Mouse (Mus musculus) ES-Bruce4 (cell line): Measurements from ENCODE around the gene Il2rb. TPM values are rescaled to one million over a fixed set of nuclear protein-coding genes. Genes with fewer than 3 reads are reported as not detected.

Experiments
- H3K27ac ChIP-seq: 2 replicates; pipeline ENCODE4 v1.5.1; 2012; ENCODE audit warnings: low read length, inconsistent platforms; ENCODE audit not compliant: insufficient read depth
- H3K27me3 ChIP-seq: 2 replicates; pipeline ENCODE4 v1.6.1; 2012; ENCODE audit warnings: mild to moderate bottlenecking, low read length, inconsistent platforms; ENCODE audit not compliant: control insufficient read depth, poor library complexity, insufficient read depth, severe bottlenecking
- H3K36me3 ChIP-seq: 2 replicates; pipeline ENCODE4 v1.6.1; 2012; ENCODE audit warnings: inconsistent platforms, mild to moderate bottlenecking, low read length, moderate library complexity; ENCODE audit not compliant: control insufficient read depth, poor library complexity, insufficient read depth, severe bottlenecking
- H3K4me1 ChIP-seq: one replicate; pipeline ENCODE4 v1.8.1; 2011; ENCODE audit warnings: low read length; ENCODE audit not compliant: control insufficient read depth, insufficient read depth
- H3K4me3 ChIP-seq: 2 replicates; pipeline ENCODE4 v1.5.1; 2011; ENCODE audit warnings: low read depth, mild to moderate bottlenecking, low read length
- H3K9ac ChIP-seq: 2 replicates; pipeline ENCODE4 v1.6.1; 2012; ENCODE audit warnings: low read depth, mild to moderate bottlenecking, inconsistent platforms; ENCODE audit not compliant: poor library complexity, severe bottlenecking
- H3K9me3 ChIP-seq: replicated peaks from 2 replicates; pipeline ENCODE4 v1.6.1; 2012; ENCODE audit warnings: mild to moderate bottlenecking, low read length, inconsistent platforms; ENCODE audit not compliant: control insufficient read depth, poor library complexity, insufficient read depth, severe bottlenecking
- CTCF ChIP-seq: IDR thresholded peaks from one replicate; pipeline ENCODE4 v1.8.1; 2011; ENCODE audit warnings: low read depth, low read length
- EP300 ChIP-seq: IDR thresholded peaks from 2 replicates; pipeline ENCODE4 v1.6.1; 2011; ENCODE audit warnings: low read depth, low read length; ENCODE audit not compliant: insufficient read depth
- POLR2A ChIP-seq: IDR thresholded peaks from one replicate; pipeline ENCODE4 v1.8.1; 2011; ENCODE audit warnings: low read length; ENCODE audit not compliant: insufficient read depth
- polyA plus RNA-seq: library from polyadenylated mRNA; stranded (reverse); fragments of >200 nt; gene quantifications from 2 replicates; pipeline ENCODE4 v1.2.4, GENCODE M21; 2011; ENCODE audit warnings: low read depth; ENCODE audit not compliant: missing spikeins, insufficient read depth, insufficient read length

Gene Il2rb
- polyA plus RNA-seq, 1 experiment: 0.42 TPM

- Histone ChIP-seq H3K27me3 (no peaks in the 10 kb centered on the region), H3K9me3 (no peaks in the 10 kb centered on the region), H3K9ac (no peak overlapping the region), H3K4me1 (peaks cover 6% of the 10 kb centered on the region), H3K4me3 (no peak overlapping the region), H3K36me3 (no peaks in the 10 kb centered on the region), H3K27ac (no peak overlapping the region)
- TF ChIP-seq CTCF (no peak), EP300 (no peak), POLR2A (no peak)
Observed at GRCm38 (mm10) chr15:78452929-78453328, 42.1 kb downstream of the Il2rb start.

- H3K9ac ChIP-seq: no peak overlapping the region
- peaks cover 6% of the 10 kb centered on the region for H3K4me1 ChIP-seq
- H3K4me3 ChIP-seq: no peak overlapping the region
- H3K27ac ChIP-seq: no peak overlapping the region
- no peaks in the 10 kb centered on the region for H3K27me3 ChIP-seq
- TF ChIP-seq CTCF (no peak), POLR2A (no peak), EP300 (no peak)
- H3K9me3 ChIP-seq: no peaks in the 10 kb centered on the region
- H3K36me3 ChIP-seq: no peaks in the 10 kb centered on the region
Observed at GRCm38 (mm10) chr15:78451201-78451600, 43.9 kb downstream of the Il2rb start.

DNA sequence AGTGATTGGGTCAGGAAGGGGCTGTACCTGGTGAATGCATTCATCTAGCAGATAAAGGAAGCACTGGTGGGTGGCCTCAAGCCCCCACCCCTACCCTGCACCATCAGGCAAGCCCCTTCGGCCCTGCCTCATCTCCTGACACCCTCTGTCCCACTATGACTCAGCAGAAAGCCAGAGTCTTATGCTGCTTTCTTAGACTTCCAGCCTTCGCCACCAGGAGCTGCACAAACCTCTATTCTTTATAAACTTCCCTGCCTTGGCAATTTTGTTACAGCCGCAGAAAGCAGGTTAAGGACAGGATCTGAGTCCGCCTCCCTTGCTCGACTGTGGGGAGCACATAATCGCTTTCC lies 44.7 kb downstream of the Il2rb start:
- Histone ChIP-seq H3K36me3 (no peaks in the 10 kb centered on the region), H3K4me3 (no peak overlapping the region), H3K4me1 (peaks cover 6% of the 10 kb centered on the region), H3K9ac (no peak overlapping the region), H3K9me3 (no peaks in the 10 kb centered on the region), H3K27ac (no peak overlapping the region), H3K27me3 (no peaks in the 10 kb centered on the region)
- TF ChIP-seq CTCF (no peak), EP300 (0 out of 2 replicates have a peak, but pooled peaks have one; percentile 12), POLR2A (no peak)

- Histone ChIP-seq H3K9ac (no peak overlapping the region), H3K36me3 (no peaks in the 10 kb centered on the region), H3K9me3 (no peaks in the 10 kb centered on the region), H3K27ac (no peak overlapping the region), H3K4me3 (no peak overlapping the region), H3K4me1 (peaks cover 6% of the 10 kb centered on the region), H3K27me3 (no peaks in the 10 kb centered on the region)
- TF ChIP-seq EP300 (no peak), POLR2A (no peak), CTCF (no peak)
Observed at GRCm38 (mm10) chr15:78449694-78450418, 45.2 kb downstream of the Il2rb start.

- H3K27me3 ChIP-seq: no peaks in the 10 kb centered on the region
- no peaks in the 10 kb centered on the region for H3K36me3 ChIP-seq
- no peak overlapping the region for H3K4me3 ChIP-seq
- peaks cover 6% of the 10 kb centered on the region for H3K4me1 ChIP-seq
- no peak overlapping the region for H3K9ac ChIP-seq
- H3K9me3 ChIP-seq: no peaks in the 10 kb centered on the region
- TF ChIP-seq CTCF (no peak), POLR2A (no peak), EP300 (no peak)
- H3K27ac ChIP-seq: no peak overlapping the region
Observed at GRCm38 (mm10) chr15:78449131-78449530, 45.9 kb downstream of the Il2rb start.

DNA sequence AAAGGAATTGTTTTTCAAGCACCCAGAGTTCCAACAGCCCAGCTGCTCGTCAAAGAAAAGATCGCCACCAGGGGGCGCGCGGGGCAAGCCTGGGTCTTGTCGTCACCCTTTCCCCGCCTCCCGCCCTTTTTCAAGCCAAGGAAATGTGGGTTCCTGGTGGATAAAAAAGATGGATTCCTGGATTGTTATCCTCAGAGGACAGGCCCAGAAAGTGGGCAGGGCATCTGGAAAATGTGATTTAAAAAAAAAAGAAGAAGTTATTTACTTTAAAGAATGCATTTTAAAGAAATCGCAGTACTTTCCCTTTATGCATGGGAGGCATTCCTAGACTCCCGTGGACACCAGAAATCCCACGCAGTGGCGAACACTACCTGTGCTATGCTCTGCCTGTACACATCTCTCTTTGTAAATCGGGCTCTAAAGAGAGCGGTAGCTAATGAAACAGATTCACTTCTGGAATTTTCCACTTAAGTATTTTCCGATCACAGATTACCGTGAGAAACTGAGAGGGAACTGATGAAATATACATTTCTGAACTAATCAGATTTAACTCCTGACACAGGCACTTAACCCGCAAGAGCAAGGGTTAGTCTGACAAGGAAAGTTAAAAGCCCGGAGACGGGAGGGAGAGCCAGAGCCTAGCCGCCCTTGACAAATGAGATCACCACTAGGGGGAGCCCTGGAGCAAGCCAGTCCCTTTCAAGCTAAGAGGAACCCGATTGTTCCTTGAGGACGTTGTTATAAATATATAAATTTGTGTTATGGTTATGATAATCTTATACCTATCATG lies 47.1 kb downstream of the Il2rb start:
- Histone ChIP-seq H3K27ac (no peak overlapping the region), H3K27me3 (no peaks in the 10 kb centered on the region)
- TF ChIP-seq POLR2A: no peak
- no peak for TF ChIP-seq EP300
- peak; percentile 75 for TF ChIP-seq CTCF

More for the DNA sequence above, 47.1 kb downstream of the Il2rb start:
- Histone ChIP-seq H3K9me3 (no peaks in the 10 kb centered on the region), H3K9ac (peak overlapping the region; percentile 47), H3K4me1 (peaks cover 6% of the 10 kb centered on the region), H3K36me3 (no peaks in the 10 kb centered on the region), H3K4me3 (no peak overlapping the region)
